Comparison of ENCODE assay signal across 10 mouse cellular contexts in the genomic region with DNA sequence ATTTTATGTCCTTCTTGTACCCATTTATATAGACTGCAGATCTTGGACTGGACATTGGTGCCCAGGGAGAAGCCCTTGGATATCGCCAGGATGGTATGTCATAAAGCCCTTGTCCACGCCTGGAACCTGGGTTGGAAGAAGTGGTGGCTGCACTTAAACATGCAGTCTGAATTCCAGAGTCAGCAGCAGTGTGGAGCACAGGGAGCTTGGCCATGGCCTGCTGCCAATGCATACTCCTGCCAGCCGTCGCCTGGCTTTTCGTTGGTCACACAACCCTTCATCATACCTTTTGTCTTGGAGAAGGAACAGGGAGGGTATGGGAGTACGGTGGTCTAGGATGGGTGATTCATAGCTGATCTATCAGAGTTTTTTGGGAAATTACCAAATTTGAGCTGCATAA. TPM values are rescaled to one million over a fixed set of nuclear protein-coding genes. Genes with fewer than 3 reads are reported as not detected.
A peak's percentile ranks its signal among the peaks of the same experiment; 100 is the strongest.
DNase-seq lines count a peak whose midpoint lies in the region; ATAC-seq and TF ChIP-seq lines count a peak whose summit lies in the region.
"Had no signal": no experiment of that assay in that cellular context is flagged by ENCODE, and none has a peak within 500 bp of the region (broad histone marks: within the 10 kb centered on the region; RNA-seq: fewer than 3 reads in every experiment).

No protein-coding gene starts in this region.

- ATAC-seq in cerebellum, adult (ENCODE audit: insufficient number of reproducible peaks, low FRiP score, low TSS enrichment), result no peak
- ATAC-seq in heart, embryonic 13.5 days (ENCODE audit: extremely low read depth, insufficient number of reproducible peaks, low FRiP score, low TSS enrichment), result no peak

- peak overlapping the region; percentile 55; the same call in 1 of the 2 replicates for H3K27ac ChIP-seq in heart, embryonic 13.5 days (replicated peaks)
- peak overlapping the region; percentile 37 for H3K27ac ChIP-seq in layer of hippocampus, adult 2 months
- H3K27ac ChIP-seq: gastrocnemius, adult 2 months had no signal

- DNase-seq in cerebellum, adult 18-20 months, result peak; percentile 47
- no peak for DNase-seq in heart, adult 9 months (ENCODE audit: low spot score in 2 of 2)
- DNase-seq in layer of hippocampus, adult 2 months (ENCODE audit: low spot score in 2 of 2), result no peak
- no peak for DNase-seq in layer of hippocampus, postnatal 25 days (ENCODE audit: extremely low spot score in 1 of 2, low spot score in 1 of 2)
- DNase-seq in heart, postnatal 10 days, result peak; percentile 43 to 48
- no peak for DNase-seq in natural killer cell, adult 2 months (ENCODE audit: low spot score in 2 of 2)
- DNase-seq: gastrocnemius, adult 2 months; liver had no signal

- no peaks in the 10 kb centered on the region for H3K27me3 ChIP-seq in heart, embryonic 13.5 days (replicated peaks)

- H3K9me3 ChIP-seq in heart, embryonic 13.5 days, result no peaks in the 10 kb centered on the region

- intact Hi-C loops in heart, postnatal 10 days (cut with DNase I), result no loop called here

- H3K36me3 ChIP-seq in heart, embryonic 13.5 days, result peaks cover 99% of the 10 kb centered on the region

- no peak overlapping the region for H3K9ac ChIP-seq in heart, embryonic 13.5 days

- H3K4me3 ChIP-seq in heart, embryonic 13.5 days, result no peak overlapping the region
- H3K4me3 ChIP-seq in layer of hippocampus, adult 2 months, result no peak overlapping the region
- H3K4me3 ChIP-seq: gastrocnemius, adult 2 months had no signal

- H3K4me1 ChIP-seq in heart, embryonic 13.5 days, result peaks cover 61% of the 10 kb centered on the region

- H3K4me2 ChIP-seq in heart, embryonic 13.5 days, result no peak overlapping the region

- WGBS in heart, embryonic 13.5 days, result 46% methylated on average over 6 of the region's 6 CpGs

- no peak for TF ChIP-seq CTCF in layer of hippocampus, adult 2 months (conservative IDR thresholded peaks at IDR 0.05)

RNA-seq across cellular contexts. Expression of a gene that starts 29.5 kb away (rescaled TPM):
- polyA plus RNA-seq in heart, embryonic 13.5 days (2015; fragmentation: Nextera tagmentation; extraction: Ambion mirVana), result 317 and 335 TPM in 2 replicates
- 100 to 1,000 TPM; 513 to 546 TPM for total RNA-seq in layer of hippocampus, adult 2 months (2021)
- total RNA-seq in layer of hippocampus, postnatal 25 days (2021), result 100 to 1,000 TPM; 606 to 645 TPM
- total RNA-seq in heart, postnatal 10 days (2021), result 100 to 1,000 TPM; 624 to 701 TPM

Comparison
In these comparisons a context has a peak if more than half of its experiments do, and no peak if none do; other contexts are left out.
1. DNase-seq: peak in cerebellum, adult 18-20 months (2 of 2) and heart, postnatal 10 days (2 of 2); none in heart, adult 9 months (0 of 2), layer of hippocampus, adult 2 months (0 of 2), layer of hippocampus, postnatal 25 days (0 of 2) and natural killer cell, adult 2 months (0 of 2).